Mouse (Mus musculus): ENCODE results near the gene Gm6358. TPM values are rescaled to one million over a fixed set of nuclear protein-coding genes. Genes with fewer than 3 reads are reported as not detected.
"Not testable (repeated sequence)": the region's sequence is repeated elsewhere in the genome, so short reads cannot be mapped to it uniquely, and the experiment has no call there.

Gene Gm6358
- not detected in 2 replicates for polyA plus RNA-seq (2014; fragmentation: Nextera tagmentation; extraction: Ambion mirVana)

GRCm38 (mm10) chr16:89140551-89140950, at the start of gene Gm6358:
Gm6358 (plus strand) TSS chr16:89140851.
- Histone ChIP-seq H3K27me3 (ENCODE audit: control insufficient read depth, insufficient read depth, low read length) (no peaks in the 10 kb centered on the region), H3K9me3 (replicated peaks; ENCODE audit: control insufficient read depth, low read length) (no peaks in the 10 kb centered on the region), H3K27ac (ENCODE audit: low read depth, low read length) (no peak within 1 kb of the TSS), H3K4me1 (ENCODE audit: control insufficient read depth, insufficient read depth, low read length) (no peaks in the 10 kb centered on the region), H3K36me3 (ENCODE audit: control insufficient read depth, insufficient read depth, low read length) (no peaks in the 10 kb centered on the region), H3K9ac (ENCODE audit: low read depth, low read length) (no peak within 1 kb of the TSS), H3K4me3 (ENCODE audit: low read depth, low read length) (no peak within 1 kb of the TSS), H3K4me2 (no peak within 1 kb of the TSS)
- no peak for ATAC-seq (replicated peaks; ENCODE audit: insufficient number of reproducible peaks, low FRiP score, low TSS enrichment)
- 92% methylated on average over 1 of the region's 1 CpGs for WGBS (ENCODE audit: insufficient replicate concordance)

- peaks cover 3% of the 10 kb centered on the region; the same call in 1 of the 2 replicates for H3K9me3 ChIP-seq (replicated peaks; ENCODE audit: control insufficient read depth, low read length)
- no peaks in the 10 kb centered on the region for H3K36me3 ChIP-seq (ENCODE audit: control insufficient read depth, insufficient read depth, low read length)
- ATAC-seq (replicated peaks; ENCODE audit: insufficient number of reproducible peaks, low FRiP score, low TSS enrichment): no peak
- H3K9ac ChIP-seq (ENCODE audit: low read depth, low read length): no peak within 1 kb of the TSS
- H3K4me1 ChIP-seq (ENCODE audit: control insufficient read depth, insufficient read depth, low read length): no peaks in the 10 kb centered on the region
- no peak within 1 kb of the TSS for H3K27ac ChIP-seq (ENCODE audit: low read depth, low read length)
- H3K4me3 ChIP-seq (ENCODE audit: low read depth, low read length): no peak within 1 kb of the TSS
- H3K27me3 ChIP-seq (ENCODE audit: control insufficient read depth, insufficient read depth, low read length): no peaks in the 10 kb centered on the region
- 83% methylated on average over 1 of the region's 1 CpGs for WGBS (ENCODE audit: insufficient replicate concordance)
- H3K4me2 ChIP-seq: no peak within 1 kb of the TSS
These were observed 10.1 kb downstream of the Gm6358 start, which contains the start of gene Gm10061 for GRCm38 (mm10) chr16:89150786-89151185. Gm10061 (plus strand) TSS chr16:89151086.

GRCm38 (mm10) chr16:89157652-89158051, 17.0 kb downstream of the Gm6358 start, which contains the start of gene Gm9789:
Gm9789 (plus strand) TSS chr16:89157952.
- Histone ChIP-seq H3K4me2 (no peak within 1 kb of the TSS), H3K4me3 (ENCODE audit: low read depth, low read length) (no peak within 1 kb of the TSS), H3K9me3 (replicated peaks; ENCODE audit: control insufficient read depth, low read length) (peaks cover 3% of the 10 kb centered on the region; the same call in 1 of the 2 replicates), H3K27ac (ENCODE audit: low read depth, low read length) (no peak within 1 kb of the TSS), H3K9ac (ENCODE audit: low read depth, low read length) (no peak within 1 kb of the TSS), H3K27me3 (ENCODE audit: control insufficient read depth, insufficient read depth, low read length) (no peaks in the 10 kb centered on the region), H3K4me1 (ENCODE audit: control insufficient read depth, insufficient read depth, low read length) (no peaks in the 10 kb centered on the region), H3K36me3 (ENCODE audit: control insufficient read depth, insufficient read depth, low read length) (no peaks in the 10 kb centered on the region)
- WGBS (ENCODE audit: insufficient replicate concordance): 69% methylated on average over 4 of the region's 4 CpGs
- ATAC-seq (replicated peaks; ENCODE audit: insufficient number of reproducible peaks, low FRiP score, low TSS enrichment): no peak

GRCm38 (mm10) chr16:89169190-89169589, 28.5 kb downstream of the Gm6358 start, which contains the start of gene Gm7735:
Gm7735 (plus strand) TSS chr16:89169490.
- H3K4me3 ChIP-seq (ENCODE audit: low read depth, low read length): not testable (repeated sequence)

GRCm38 (mm10) chr16:89174435-89174834, 33.8 kb downstream of the Gm6358 start, which contains the start of gene 1110057P08Rik:
1110057P08Rik (plus strand) TSS chr16:89174735.
- Histone ChIP-seq H3K9me3 (replicated peaks; ENCODE audit: control insufficient read depth, low read length) (no peaks in the 10 kb centered on the region), H3K4me3 (ENCODE audit: low read depth, low read length) (no peak within 1 kb of the TSS), H3K9ac (ENCODE audit: low read depth, low read length) (no peak within 1 kb of the TSS), H3K36me3 (ENCODE audit: control insufficient read depth, insufficient read depth, low read length) (no peaks in the 10 kb centered on the region), H3K27ac (ENCODE audit: low read depth, low read length) (no peak within 1 kb of the TSS), H3K27me3 (ENCODE audit: control insufficient read depth, insufficient read depth, low read length) (no peaks in the 10 kb centered on the region), H3K4me1 (ENCODE audit: control insufficient read depth, insufficient read depth, low read length) (no peaks in the 10 kb centered on the region), H3K4me2 (no peak within 1 kb of the TSS)
- 79% methylated on average over 2 of the region's 2 CpGs for WGBS (ENCODE audit: insufficient replicate concordance)
- no peak for ATAC-seq (replicated peaks; ENCODE audit: insufficient number of reproducible peaks, low FRiP score, low TSS enrichment)

More at GRCm38 (mm10) chr16:89169190-89169589, 28.5 kb downstream of the Gm6358 start, which contains the start of gene Gm7735:
- H3K4me2 ChIP-seq; H3K27me3 ChIP-seq (ENCODE audit: control insufficient read depth, insufficient read depth, low read length); H3K4me1 ChIP-seq (ENCODE audit: control insufficient read depth, insufficient read depth, low read length); H3K36me3 ChIP-seq (ENCODE audit: control insufficient read depth, insufficient read depth, low read length); H3K27ac ChIP-seq (ENCODE audit: low read depth, low read length); ATAC-seq (replicated peaks; ENCODE audit: insufficient number of reproducible peaks, low FRiP score, low TSS enrichment); H3K9me3 ChIP-seq (replicated peaks; ENCODE audit: control insufficient read depth, low read length); H3K9ac ChIP-seq (ENCODE audit: low read depth, low read length): not testable (repeated sequence)

GRCm38 (mm10) chr16:89188621-89189020, 48.0 kb downstream of the Gm6358 start:
- Histone ChIP-seq H3K27me3 (ENCODE audit: control insufficient read depth, insufficient read depth, low read length) (no peaks in the 10 kb centered on the region), H3K36me3 (ENCODE audit: control insufficient read depth, insufficient read depth, low read length) (no peaks in the 10 kb centered on the region), H3K9ac (ENCODE audit: low read depth, low read length) (no peak overlapping the region), H3K4me2 (no peak overlapping the region), H3K4me1 (ENCODE audit: control insufficient read depth, insufficient read depth, low read length) (no peaks in the 10 kb centered on the region), H3K4me3 (ENCODE audit: low read depth, low read length) (no peak overlapping the region), H3K9me3 (replicated peaks; ENCODE audit: control insufficient read depth, low read length) (no peaks in the 10 kb centered on the region), H3K27ac (ENCODE audit: low read depth, low read length) (no peak overlapping the region)
- no peak for ATAC-seq (replicated peaks; ENCODE audit: insufficient number of reproducible peaks, low FRiP score, low TSS enrichment)
- 75% methylated on average over 4 of the region's 4 CpGs for WGBS (ENCODE audit: insufficient replicate concordance)

Other genes starting within 250 kb of the Gm6358 start
- gene Krtap19-5, start 244.4 kb upstream of the Gm6358 start, polyA plus RNA-seq (2014; fragmentation: Nextera tagmentation; extraction: Ambion mirVana): not detected in 2 replicates
- not detected in 2 replicates for gene Krtap19-9b, start 208.6 kb upstream of the Gm6358 start, polyA plus RNA-seq (2014; fragmentation: Nextera tagmentation; extraction: Ambion mirVana)
- not detected in 2 replicates for gene Krtap16-3, start 178.0 kb upstream of the Gm6358 start, polyA plus RNA-seq (2014; fragmentation: Nextera tagmentation; extraction: Ambion mirVana)
- gene Krtap22-2, start 130.1 kb upstream of the Gm6358 start, polyA plus RNA-seq (2014; fragmentation: Nextera tagmentation; extraction: Ambion mirVana): not detected in 2 replicates
- not detected in 2 replicates for gene Gm10229, start 125.6 kb upstream of the Gm6358 start, polyA plus RNA-seq (2014; fragmentation: Nextera tagmentation; extraction: Ambion mirVana)
- gene Krtap6-1, start 109.2 kb upstream of the Gm6358 start, polyA plus RNA-seq (2014; fragmentation: Nextera tagmentation; extraction: Ambion mirVana): not detected in 2 replicates
- not detected in 2 replicates for gene Gm10228, start 99.4 kb upstream of the Gm6358 start, polyA plus RNA-seq (2014; fragmentation: Nextera tagmentation; extraction: Ambion mirVana)
- not detected in 2 replicates for gene Krtap6-5, start 93.0 kb upstream of the Gm6358 start, polyA plus RNA-seq (2014; fragmentation: Nextera tagmentation; extraction: Ambion mirVana)
- not detected in 2 replicates for gene 1110025L11Rik, start 76.8 kb upstream of the Gm6358 start, polyA plus RNA-seq (2014; fragmentation: Nextera tagmentation; extraction: Ambion mirVana)
- not detected in 2 replicates for gene Krtap6-3, start 56.8 kb upstream of the Gm6358 start, polyA plus RNA-seq (2014; fragmentation: Nextera tagmentation; extraction: Ambion mirVana)
- not detected in 2 replicates for gene Gm10061, start 10.2 kb downstream of the Gm6358 start, polyA plus RNA-seq (2014; fragmentation: Nextera tagmentation; extraction: Ambion mirVana)
- not detected in 2 replicates for gene Gm9789, start 17.1 kb downstream of the Gm6358 start, polyA plus RNA-seq (2014; fragmentation: Nextera tagmentation; extraction: Ambion mirVana)
- gene Gm7735, start 28.6 kb downstream of the Gm6358 start, polyA plus RNA-seq (2014; fragmentation: Nextera tagmentation; extraction: Ambion mirVana): not detected in 2 replicates
- not detected in 2 replicates for gene 1110057P08Rik, start 33.9 kb downstream of the Gm6358 start, polyA plus RNA-seq (2014; fragmentation: Nextera tagmentation; extraction: Ambion mirVana)
- not detected in 2 replicates for gene Krtap20-2, start 65.0 kb downstream of the Gm6358 start, polyA plus RNA-seq (2014; fragmentation: Nextera tagmentation; extraction: Ambion mirVana)

Data from heart, embryonic 11.5 days (tissue).